Comparison of ENCODE assay signal across 20 mouse cellular contexts in the genomic region with DNA sequence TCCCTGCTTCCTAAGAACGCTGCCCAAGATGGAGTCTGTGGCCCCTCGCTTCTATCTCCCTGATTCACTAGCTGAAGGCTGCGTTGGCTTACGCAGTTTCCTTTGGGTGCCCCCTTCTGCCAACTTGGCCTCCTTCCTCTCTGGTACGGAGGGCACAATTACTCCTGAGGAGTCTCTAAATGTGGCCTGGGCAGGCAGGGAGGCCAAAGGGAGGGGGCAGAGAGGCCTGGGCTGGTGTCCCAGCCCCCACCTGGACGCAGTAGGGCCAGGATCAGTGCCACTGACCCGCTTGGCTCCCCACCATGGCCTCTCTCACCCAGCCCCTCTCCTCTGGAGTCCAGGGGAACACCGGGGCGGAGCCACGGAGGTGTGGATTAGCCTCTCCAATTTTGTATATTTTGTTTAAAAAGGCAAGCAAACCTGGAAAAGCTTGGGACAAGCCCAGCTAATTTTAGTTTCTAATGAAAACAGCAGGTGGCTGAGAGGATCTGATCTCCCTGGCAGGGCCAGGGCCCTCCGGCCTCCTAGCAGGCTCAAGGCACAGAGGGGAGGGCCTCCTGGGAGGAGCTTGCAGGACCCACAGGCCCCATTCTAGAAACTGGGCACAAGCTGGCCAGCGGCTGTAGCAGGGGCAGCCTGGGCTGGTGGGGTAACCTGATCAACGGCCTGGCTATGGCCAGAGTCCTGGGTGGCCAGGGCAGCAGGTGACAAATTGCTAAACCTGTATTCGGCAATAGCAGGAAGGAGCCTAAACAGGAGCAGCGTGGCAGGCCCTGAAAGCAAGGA. TPM values are rescaled to one million over a fixed set of nuclear protein-coding genes. Genes with fewer than 3 reads are reported as not detected.
DNase-seq lines count a peak whose midpoint lies in the region; ATAC-seq lines count a peak whose summit lies in the region.
"Had no signal": no experiment of that assay in that cellular context is flagged by ENCODE, and none has a peak within 500 bp of the region (broad histone marks: within the 10 kb centered on the region; RNA-seq: fewer than 3 reads in every experiment).

No protein-coding gene starts in this region.

- DNase-seq in gastrocnemius, adult 18-20 months (ENCODE audit: low spot score), result peak; percentile 71
- no peak for DNase-seq in gastrocnemius, postnatal 4 days (ENCODE audit: low spot score in 2 of 2)
- no peak for DNase-seq in midbrain, embryonic 10.5 days (ENCODE audit: low spot score)
- DNase-seq in gastrocnemius, adult 8-10 months (ENCODE audit: low spot score in 2 of 2), result peak; percentile 52 to 74
- DNase-seq in frontal cortex, postnatal 10 days (ENCODE audit: low spot score in 2 of 2), result no peak
- DNase-seq in spleen, postnatal 10 days (ENCODE audit: low spot score in 2 of 2), result no peak
- DNase-seq: adrenal gland, adult 8-10 months; B cell, adult 2 months; cerebellum, adult 9-11 months; kidney, adult 18-20 months; lung, postnatal 14 days; thymus, postnatal 14 days had no signal

- H3K36me3 ChIP-seq in midbrain, embryonic 10.5 days, result no peaks in the 10 kb centered on the region
- H3K36me3 ChIP-seq in midbrain, embryonic 15.5 days (replicated peaks), result no peaks in the 10 kb centered on the region
- H3K36me3 ChIP-seq in stomach, embryonic 16.5 days (ENCODE audit: control insufficient read depth, insufficient read depth, low read length), result no peaks in the 10 kb centered on the region
- H3K36me3 ChIP-seq: embryonic facial prominence, embryonic 13.5 days; heart, embryonic 10.5 days; hindbrain, embryonic 10.5 days had no signal

- no peak overlapping the region for H3K4me2 ChIP-seq in midbrain, embryonic 15.5 days
- no peak overlapping the region for H3K4me2 ChIP-seq in stomach, embryonic 16.5 days (ENCODE audit: low read depth, low read length)
- H3K4me2 ChIP-seq: embryonic facial prominence, embryonic 13.5 days; limb, embryonic 15.5 days had no signal

- peaks cover 22% of the 10 kb centered on the region for H3K4me1 ChIP-seq in midbrain, embryonic 10.5 days
- peaks cover 8% of the 10 kb centered on the region; the same call in 1 of the 2 replicates for H3K4me1 ChIP-seq in midbrain, embryonic 15.5 days
- H3K4me1 ChIP-seq in stomach, embryonic 16.5 days (ENCODE audit: control insufficient read depth, insufficient read depth, low read length), result peaks cover 18% of the 10 kb centered on the region; the same call in 1 of the 2 replicates

- H3K9me3 ChIP-seq in midbrain, embryonic 10.5 days (replicated peaks), result no peaks in the 10 kb centered on the region
- H3K9me3 ChIP-seq in midbrain, embryonic 15.5 days, result no peaks in the 10 kb centered on the region
- no peaks in the 10 kb centered on the region for H3K9me3 ChIP-seq in stomach, embryonic 16.5 days (replicated peaks; ENCODE audit: control insufficient read depth, low read length)
- H3K9me3 ChIP-seq: embryonic facial prominence, embryonic 13.5 days; heart, embryonic 10.5 days; hindbrain, embryonic 10.5 days; limb, embryonic 15.5 days had no signal

- H3K27me3 ChIP-seq in midbrain, embryonic 10.5 days (ENCODE audit: low read depth, poor library complexity, severe bottlenecking), result peaks cover 54% of the 10 kb centered on the region
- peaks cover 20% of the 10 kb centered on the region; the same call in 1 of the 2 replicates for H3K27me3 ChIP-seq in midbrain, embryonic 15.5 days (replicated peaks)
- no peaks in the 10 kb centered on the region; the same call in none of the 2 replicates for H3K27me3 ChIP-seq in stomach, embryonic 16.5 days (ENCODE audit: control insufficient read depth, insufficient read depth, low read length)

- no peak overlapping the region for H3K9ac ChIP-seq in midbrain, embryonic 15.5 days
- peak overlapping the region; percentile 38; the same call in 1 of the 2 replicates for H3K9ac ChIP-seq in stomach, embryonic 16.5 days (ENCODE audit: low read length)
- H3K9ac ChIP-seq: embryonic facial prominence, embryonic 13.5 days; limb, embryonic 15.5 days had no signal

- H3K27ac ChIP-seq in midbrain, embryonic 10.5 days (replicated peaks), result peak overlapping the region; percentile 30; the same call in 1 of the 2 replicates
- H3K27ac ChIP-seq in midbrain, embryonic 15.5 days, result no peak overlapping the region
- H3K27ac ChIP-seq in stomach, embryonic 16.5 days (ENCODE audit: low read length), result peak overlapping the region; percentile 22; the same call in 1 of the 2 replicates
- H3K27ac ChIP-seq: embryonic facial prominence, embryonic 13.5 days; heart, embryonic 10.5 days; hindbrain, embryonic 10.5 days; limb, embryonic 15.5 days had no signal

- no peak overlapping the region for H3K4me3 ChIP-seq in midbrain, embryonic 10.5 days
- H3K4me3 ChIP-seq in midbrain, embryonic 15.5 days, result no peak overlapping the region
- H3K4me3 ChIP-seq in stomach, embryonic 16.5 days (replicated peaks; ENCODE audit: low read length), result no peak overlapping the region
- H3K4me3 ChIP-seq: embryonic facial prominence, embryonic 13.5 days; heart, embryonic 10.5 days; hindbrain, embryonic 10.5 days; limb, embryonic 15.5 days had no signal

- ATAC-seq in midbrain, embryonic 15.5 days (replicated peaks), result no peak
- no peak for ATAC-seq in stomach, embryonic 16.5 days (ENCODE audit: insufficient read depth, low FRiP score)
- ATAC-seq: forebrain, embryonic 16.5 days had no signal

- WGBS in midbrain, embryonic 10.5 days, result 70% methylated on average over 15 of the region's 15 CpGs
- 66% methylated on average over 15 of the region's 15 CpGs for WGBS in midbrain, embryonic 15.5 days
- WGBS in stomach, embryonic 16.5 days, result 72% methylated on average over 15 of the region's 15 CpGs

RNA-seq across cellular contexts. Expression of gene Wnt4, which starts 8.8 kb away (rescaled TPM):
- 10 to 100 TPM; 11.3 to 12.9 TPM for total RNA-seq in gastrocnemius, adult 18-20 months (2021)
- 10 to 100 TPM; 22.2 to 22.8 TPM for total RNA-seq in gastrocnemius, postnatal 4 days (2021)
- 0.79 and 0.99 TPM in 2 replicates for polyA plus RNA-seq in midbrain, embryonic 10.5 days (2016; fragmentation: Nextera tagmentation; extraction: Ambion mirVana)
- 3.4 and 4.8 TPM in 2 replicates for polyA plus RNA-seq in midbrain, embryonic 15.5 days (2015; fragmentation: Nextera tagmentation; extraction: Ambion mirVana)
- 10 to 100 TPM; 12.3 to 17.7 (median 14.3) TPM for total RNA-seq in gastrocnemius, adult 8-10 months (2022)
- polyA plus RNA-seq in stomach, embryonic 16.5 days (2015; fragmentation: Nextera tagmentation; extraction: Ambion mirVana), result 8.7 and 13.7 TPM in 2 replicates
- total RNA-seq: megakaryocyte, adult 5-6 weeks had no signal

Comparison
In these comparisons a context has a peak if more than half of its experiments do, and no peak if none do; other contexts are left out.
1. DNase-seq: peak in gastrocnemius, adult 18-20 months (single experiment) and gastrocnemius, adult 8-10 months (2 of 2); none in gastrocnemius, postnatal 4 days (0 of 2), midbrain, embryonic 10.5 days (single experiment), frontal cortex, postnatal 10 days (0 of 2) and spleen, postnatal 10 days (0 of 2).